Mouse (Mus musculus) frontal cortex, postnatal 14 days (tissue): ENCODE data around the gene Pnpla6.
"Not testable (repeated sequence)": the region's sequence is repeated elsewhere in the genome, so short reads cannot be mapped to it uniquely, and the experiment has no call there.

Experiments
- DNase-seq, 2 experiments: peaks; one replicate each; pipeline ENCODE4 v3.0.0; 2022; ENCODE audit warnings: low spot score in 2 of 2

The Pnpla6 gene

GRCm38 (mm10) chr8:3576211-3576960 lies 61.2 kb downstream of the Pnpla6 start:
- no peak for DNase-seq

- DNase-seq, result no peak
These were observed 64.5 kb downstream of the Pnpla6 start for GRCm38 (mm10) chr8:3579390-3580364.

DNA sequence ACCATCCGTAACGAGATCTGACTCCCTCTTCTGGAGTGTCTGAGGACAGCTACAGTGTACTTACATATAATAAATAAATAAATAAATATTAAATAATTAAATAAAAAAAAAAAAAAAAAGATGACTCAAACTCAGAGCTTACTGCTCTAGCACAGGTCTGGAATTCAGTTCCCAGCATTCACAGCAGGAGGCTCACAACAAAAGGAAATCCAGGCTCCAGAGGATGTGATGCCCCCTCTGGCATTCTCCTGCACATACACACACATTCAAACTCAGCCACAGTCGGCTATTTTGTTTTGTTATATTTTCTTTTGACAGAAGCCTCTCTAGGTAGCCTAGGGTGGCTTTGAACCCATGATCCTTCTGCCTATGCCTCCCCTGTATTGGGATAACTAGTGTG lies 66.8 kb downstream of the Pnpla6 start:
- DNase-seq, result not testable (repeated sequence)

DNA sequence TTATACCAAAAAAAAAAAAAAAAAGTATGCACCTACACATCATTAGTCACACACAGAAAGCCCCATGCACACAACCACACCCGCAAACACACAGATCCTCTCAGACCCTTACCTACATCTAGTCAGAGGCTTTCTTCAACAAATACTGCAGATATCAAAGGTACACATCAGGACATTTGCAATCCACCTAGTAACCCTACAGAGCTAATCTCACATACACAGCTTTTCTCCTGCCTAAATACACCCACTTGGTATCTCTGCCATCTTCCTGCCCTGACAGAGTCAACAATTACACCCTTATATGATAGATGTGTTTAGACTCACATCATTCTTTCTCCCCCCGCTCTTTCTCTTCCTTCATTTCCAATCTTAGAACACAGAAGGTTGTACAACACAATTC lies 71.3 kb downstream of the Pnpla6 start:
- DNase-seq, result no peak

DNA sequence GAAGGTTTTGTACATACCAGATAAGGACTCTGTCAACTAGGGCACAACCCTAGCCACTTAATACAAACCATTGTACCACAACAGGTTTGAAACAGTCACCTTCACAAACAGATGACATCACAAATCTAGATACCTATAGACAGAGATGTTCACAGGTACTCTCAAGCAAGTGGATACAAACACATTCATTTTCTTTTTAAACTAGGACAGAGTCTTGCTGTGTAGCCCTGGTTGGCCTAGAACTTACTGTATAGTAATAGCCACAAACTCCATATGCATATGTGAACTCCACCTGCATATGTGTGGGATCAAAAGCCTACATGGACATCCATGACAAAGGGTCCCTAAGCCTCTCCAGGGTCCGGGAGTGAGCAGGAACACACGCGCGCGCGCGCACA lies 71.8 kb downstream of the Pnpla6 start, which contains the start of gene Camsap3:
TSS of gene Camsap3 (plus strand) at position 301 of the 398 bp plus-strand sequence.
- DNase-seq, result no peak

- peak; percentile 38 to 71 for DNase-seq
These were observed 72.4 kb downstream of the Pnpla6 start for GRCm38 (mm10) chr8:3587391-3588257.

- DNase-seq, result no peak
These were observed 73.1 kb downstream of the Pnpla6 start for GRCm38 (mm10) chr8:3588258-3588633.

- no peak for DNase-seq
These were observed 78.3 kb downstream of the Pnpla6 start for GRCm38 (mm10) chr8:3593470-3593869.
